In genomic region chr8:72259862-72260261, GRCm38 (mm10) we compare ENCODE assay signal across 42 mouse cellular contexts. TPM values are rescaled to one million over a fixed set of nuclear protein-coding genes. Genes with fewer than 3 reads are reported as not detected.
"Had no signal": no experiment of that assay in that cellular context is flagged by ENCODE, and none has a peak within 500 bp of the region (broad histone marks: within the 10 kb centered on the region; RNA-seq: fewer than 3 reads in every experiment).

No protein-coding gene starts in this region.

- H3K9me3 ChIP-seq: heart, embryonic 10.5 days; heart, embryonic 13.5 days; heart, embryonic 15.5 days; hindbrain, embryonic 13.5 days; hindbrain, embryonic 15.5 days; kidney, embryonic 15.5 days; limb, embryonic 13.5 days; limb, embryonic 15.5 days had no signal

- H3K27me3 ChIP-seq: heart, embryonic 13.5 days; heart, embryonic 15.5 days; hindbrain, embryonic 13.5 days; hindbrain, embryonic 15.5 days; kidney, embryonic 15.5 days; limb, embryonic 13.5 days; limb, embryonic 15.5 days had no signal

- H3K4me1 ChIP-seq: hindbrain, embryonic 13.5 days; hindbrain, embryonic 15.5 days had no signal

- H3K9ac ChIP-seq: forebrain, postnatal 0 days; heart, embryonic 15.5 days; hindbrain, embryonic 13.5 days; hindbrain, embryonic 15.5 days; kidney, embryonic 15.5 days; limb, embryonic 13.5 days; limb, embryonic 15.5 days; liver, embryonic 14.5 days had no signal

- ATAC-seq: forebrain, postnatal 0 days; hindbrain, postnatal 0 days; intestine, embryonic 16.5 days had no signal

- DNase-seq: forebrain, postnatal 0 days; gastrocnemius, postnatal 10 days; gastrocnemius, postnatal 36 days; heart, adult 11 months; heart, postnatal 10 days; heart, postnatal 36 days; kidney, adult 11 months; kidney, adult 2 months; kidney, adult 9 months; kidney, postnatal 14 days; kidney, postnatal 36 days; layer of hippocampus, adult 9-11 months; layer of hippocampus, postnatal 36 days; left cerebral cortex, postnatal 4 days; lung, adult 18-20 months had no signal

- H3K4me2 ChIP-seq: heart, embryonic 13.5 days; heart, embryonic 15.5 days; hindbrain, embryonic 13.5 days; hindbrain, embryonic 15.5 days; kidney, embryonic 15.5 days; limb, embryonic 13.5 days; limb, embryonic 15.5 days had no signal

- H3K27ac ChIP-seq: hindbrain, embryonic 13.5 days; hindbrain, embryonic 15.5 days; hindbrain, postnatal 0 days; kidney, embryonic 15.5 days; kidney, postnatal 0 days; limb, embryonic 13.5 days; limb, embryonic 15.5 days; liver, embryonic 14.5 days had no signal

- H3K4me3 ChIP-seq: heart, embryonic 10.5 days; heart, embryonic 13.5 days; heart, embryonic 15.5 days; hindbrain, embryonic 13.5 days; hindbrain, embryonic 15.5 days; kidney, embryonic 15.5 days; limb, embryonic 13.5 days; limb, embryonic 15.5 days had no signal

RNA-seq across cellular contexts. Expression of gene Gm11034, which starts 46.4 kb away (rescaled TPM):
- total RNA-seq: forebrain, postnatal 0 days; gastrocnemius, adult 18-20 months; gastrocnemius, postnatal 10 days; gastrocnemius, postnatal 36 days; heart, adult 8-10 months; heart, postnatal 10 days; heart, postnatal 36 days; hematopoietic stem cell, adult 5-6 weeks; hindbrain, postnatal 0 days; layer of hippocampus, adult 18-20 months; layer of hippocampus, adult 8-10 months; layer of hippocampus, postnatal 14 days; layer of hippocampus, postnatal 36 days; left cerebral cortex, adult 18-20 months; left cerebral cortex, adult 8-10 months; left cerebral cortex, postnatal 10 days; left cerebral cortex, postnatal 25 days; left cerebral cortex, postnatal 4 days had no signal
- polyA plus RNA-seq: forebrain, postnatal 0 days; gonadal fat pad, adult 2 months; heart, embryonic 10.5 days; heart, embryonic 13.5 days; heart, embryonic 15.5 days; hindbrain, embryonic 11.5 days; hindbrain, embryonic 13.5 days; hindbrain, embryonic 15.5 days; hindbrain, postnatal 0 days; intestine, embryonic 14.5 days; intestine, embryonic 16.5 days; kidney, adult 2 months; kidney, embryonic 15.5 days; kidney, postnatal 0 days; large intestine, adult 2 months; limb, embryonic 11.5 days; limb, embryonic 13.5 days; limb, embryonic 15.5 days; liver, embryonic 14.5 days had no signal

RNA-seq across cellular contexts. Expression of gene Cib3, which starts 47.2 kb away (rescaled TPM):
- total RNA-seq: gastrocnemius, adult 18-20 months; gastrocnemius, postnatal 10 days; gastrocnemius, postnatal 36 days; heart, postnatal 10 days; hematopoietic stem cell, adult 5-6 weeks; hindbrain, postnatal 0 days; layer of hippocampus, postnatal 14 days; left cerebral cortex, adult 18-20 months; left cerebral cortex, adult 8-10 months; left cerebral cortex, postnatal 10 days had no signal
- polyA plus RNA-seq: forebrain, postnatal 0 days; heart, embryonic 10.5 days; heart, embryonic 13.5 days; heart, embryonic 15.5 days; hindbrain, embryonic 11.5 days; hindbrain, embryonic 13.5 days; hindbrain, embryonic 15.5 days; hindbrain, postnatal 0 days; intestine, embryonic 14.5 days; intestine, embryonic 16.5 days; kidney, adult 2 months; kidney, embryonic 15.5 days; kidney, postnatal 0 days; large intestine, adult 2 months; limb, embryonic 11.5 days; limb, embryonic 13.5 days; limb, embryonic 15.5 days had no signal
